Mouse (Mus musculus) kidney, adult 2 months (tissue): Measurements from ENCODE around the gene Dhodh. TPM values are rescaled to one million over a fixed set of nuclear protein-coding genes. Genes with fewer than 3 reads are reported as not detected.

Experiments
- DNase-seq: peaks from one replicate; pipeline ENCODE4 v3.0.0; 2021
- H3K27ac ChIP-seq: fragments of 200-500 bp; 2 replicates; pipeline ENCODE4 v1.5.1; 2012; ENCODE audit warnings: low read depth, low read length, control low read depth, inconsistent platforms; ENCODE audit not compliant: insufficient read depth
- H3K27me3 ChIP-seq: fragments of 200-500 bp; replicated peaks from 2 replicates; pipeline ENCODE4 v1.6.1; 2012; ENCODE audit warnings: mild to moderate bottlenecking, moderate library complexity, low read length, inconsistent platforms; ENCODE audit not compliant: control insufficient read depth, insufficient read depth
- H3K36me3 ChIP-seq: fragments of 200-500 bp; 2 replicates; pipeline ENCODE4 v1.6.1; 2012; ENCODE audit warnings: mild to moderate bottlenecking, moderate library complexity, low read length, inconsistent platforms; ENCODE audit not compliant: control insufficient read depth, insufficient read depth
- H3K4me1 ChIP-seq: fragments of 200-500 bp; 2 replicates; pipeline ENCODE4 v1.6.1; 2011; ENCODE audit warnings: low read length; ENCODE audit not compliant: control insufficient read depth, insufficient read depth
- H3K4me3 ChIP-seq: fragments of 200-500 bp; 2 replicates; pipeline ENCODE4 v1.5.1; 2011; ENCODE audit warnings: mild to moderate bottlenecking, low read depth, low read length, control low read depth; ENCODE audit not compliant: insufficient read depth
- CTCF ChIP-seq: fragments of 200-500 bp; conservative IDR thresholded peaks from 2 replicates; pipeline ENCODE4 v1.5.1; 2011; ENCODE audit warnings: low read depth, mild to moderate bottlenecking, control low read depth, low read length, moderate library complexity, mixed read lengths; ENCODE audit not compliant: insufficient read depth, insufficient read length
- POLR2A ChIP-seq: fragments of 200-500 bp; IDR thresholded peaks from one replicate; pipeline ENCODE4 v1.6.1; 2011; ENCODE audit warnings: low read depth, low read length, control low read depth
- WGBS: fragments of 180-500 bp; shearing (Covaris S2); methylation state at CpG from one replicate; pipeline ENCODE4 v1.1.7; 2018; 5-methylcytosine and 5-hydroxymethylcytosine counted together
- polyA plus RNA-seq: library from polyadenylated mRNA; depleted of rRNA; stranded (reverse); fragments of >200 nt; gene quantifications from 2 replicates; pipeline ENCODE4 v1.2.3, GENCODE M21; 2012; rRNA removed

Dhodh gene
- 18.2 and 20.0 TPM in 2 replicates for polyA plus RNA-seq

GRCm38 (mm10) chr8:109608271-109609152, at the start of gene Dhodh:
TSS of gene Dhodh (minus strand) at chr8:109608673.
- TF ChIP-seq CTCF (no peak), POLR2A (peak; percentile 68)
- Histone ChIP-seq H3K36me3 (no peaks in the 10 kb centered on the region), H3K27me3 (no peaks in the 10 kb centered on the region), H3K27ac (peak within 1 kb of the TSS; percentile 88), H3K4me1 (peaks cover 4% of the 10 kb centered on the region; the same call in 1 of the 2 replicates), H3K4me3 (peak within 1 kb of the TSS; percentile 67)
- WGBS: under 1% methylated on average over 42 of the region's 42 CpGs
- DNase-seq: peak; percentile 98

- no peak for DNase-seq
- 88% methylated on average over 3 of the region's 3 CpGs for WGBS
- Histone ChIP-seq H3K4me1 (no peaks in the 10 kb centered on the region), H3K27ac (no peak overlapping the region), H3K36me3 (no peaks in the 10 kb centered on the region), H3K27me3 (no peaks in the 10 kb centered on the region), H3K4me3 (no peak overlapping the region)
- TF ChIP-seq POLR2A (no peak), CTCF (no peak)
Observed at GRCm38 (mm10) chr8:109656860-109657259, 48.4 kb upstream of the Dhodh start.

- Histone ChIP-seq H3K27ac (no peak overlapping the region), H3K4me3 (no peak overlapping the region), H3K27me3 (no peaks in the 10 kb centered on the region), H3K36me3 (no peaks in the 10 kb centered on the region), H3K4me1 (no peaks in the 10 kb centered on the region)
- WGBS: 74% methylated on average over 10 of the region's 10 CpGs
- no peak for TF ChIP-seq POLR2A
- no peak for TF ChIP-seq CTCF
- DNase-seq: no peak
Observed at GRCm38 (mm10) chr8:109650801-109651200, 42.3 kb upstream of the Dhodh start.

- TF ChIP-seq CTCF: no peak
- TF ChIP-seq POLR2A: no peak
- Histone ChIP-seq H3K27me3 (no peaks in the 10 kb centered on the region), H3K4me3 (no peak overlapping the region), H3K36me3 (no peaks in the 10 kb centered on the region), H3K27ac (no peak overlapping the region), H3K4me1 (no peaks in the 10 kb centered on the region)
- no peak for DNase-seq
- 34% methylated on average over 7 of the region's 7 CpGs for WGBS
Observed at GRCm38 (mm10) chr8:109648469-109648868, 40.0 kb upstream of the Dhodh start.

- 58% methylated on average over 11 of the region's 11 CpGs for WGBS
- Histone ChIP-seq H3K4me1 (no peaks in the 10 kb centered on the region), H3K4me3 (no peak overlapping the region), H3K27me3 (no peaks in the 10 kb centered on the region), H3K36me3 (no peaks in the 10 kb centered on the region), H3K27ac (no peak overlapping the region)
- no peak for DNase-seq
- TF ChIP-seq CTCF (no peak), POLR2A (no peak)
Observed at GRCm38 (mm10) chr8:109647331-109647730, 38.9 kb upstream of the Dhodh start.

GRCm38 (mm10) chr8:109641236-109641635, 32.8 kb upstream of the Dhodh start:
- Histone ChIP-seq H3K27me3 (no peaks in the 10 kb centered on the region), H3K4me3 (no peak overlapping the region), H3K27ac (no peak overlapping the region), H3K4me1 (no peaks in the 10 kb centered on the region), H3K36me3 (no peaks in the 10 kb centered on the region)
- TF ChIP-seq CTCF (no peak), POLR2A (no peak)
- WGBS: 60% methylated on average over 5 of the region's 5 CpGs
- DNase-seq: no peak

GRCm38 (mm10) chr8:109640410-109640809, 31.9 kb upstream of the Dhodh start:
- no peak for DNase-seq
- no peak for TF ChIP-seq POLR2A
- TF ChIP-seq CTCF: no peak
- Histone ChIP-seq H3K4me3 (no peak overlapping the region), H3K4me1 (no peaks in the 10 kb centered on the region), H3K27ac (no peak overlapping the region), H3K36me3 (no peaks in the 10 kb centered on the region), H3K27me3 (no peaks in the 10 kb centered on the region)
- WGBS: 58% methylated on average over 7 of the region's 7 CpGs
